Mouse (Mus musculus) bone marrow macrophage, adult 2 months (primary cell): ENCODE measurements around the gene Pak3.

Experiments
- CTCF ChIP-seq: IDR thresholded peaks from 2 replicates; pipeline ENCODE4 v1.5.1; 2012; ENCODE audit warnings: low read depth, mild to moderate bottlenecking, low read length, moderate library complexity
- POLR2A ChIP-seq: IDR thresholded peaks from 2 replicates; pipeline ENCODE4 v1.6.1; 2012; ENCODE audit warnings: mild to moderate bottlenecking, low read depth, low read length, borderline replicate concordance

- no peak for TF ChIP-seq CTCF
- no peak for TF ChIP-seq POLR2A
Observed at GRCm38 (mm10) chrX:143543186-143543793, 24.9 kb downstream of the Pak3 start.
